Mouse (Mus musculus) C2C12 (cell line): Measurements from ENCODE around the gene Tfec. TPM values are rescaled to one million over a fixed set of nuclear protein-coding genes. Genes with fewer than 3 reads are reported as not detected.

Experiments
- H3K27me3 ChIP-seq: one replicate; pipeline ENCODE4 v1.6.1; 2011; ENCODE audit not compliant: control insufficient read depth, insufficient read depth, insufficient read length
- H3K36me3 ChIP-seq: one replicate; pipeline ENCODE4 v1.6.1; 2011; ENCODE audit not compliant: control insufficient read depth, insufficient read depth
- H3K4me3 ChIP-seq: one replicate; pipeline ENCODE4 v1.5.1; 2011; ENCODE audit warnings: mild to moderate bottlenecking, control low read depth; ENCODE audit not compliant: poor library complexity, insufficient read depth, severe bottlenecking
- H3K79me2 ChIP-seq: one replicate; pipeline ENCODE4 v1.6.1; 2011; ENCODE audit not compliant: control insufficient read depth, insufficient read depth
- H3K79me3 ChIP-seq: one replicate; pipeline ENCODE4 v1.6.1; 2011; ENCODE audit warnings: low read depth, control low read depth
- H3ac ChIP-seq: one replicate; pipeline ENCODE3; 2011; ENCODE audit warnings: low read depth; ENCODE audit not compliant: control insufficient read depth, insufficient read length
- CEBPB ChIP-seq: IDR thresholded peaks from one replicate; pipeline ENCODE4 v1.6.1; 2011; ENCODE audit warnings: low read depth, mild to moderate bottlenecking, control low read depth, moderate library complexity
- CTCF ChIP-seq: IDR thresholded peaks from one replicate; pipeline ENCODE4 v1.5.1; 2011; ENCODE audit not compliant: control insufficient read depth, insufficient read depth, insufficient read length
- FOSL1 ChIP-seq: IDR thresholded peaks from one replicate; pipeline ENCODE4 v1.8.0; 2011; ENCODE audit warnings: mild to moderate bottlenecking, low read length; ENCODE audit not compliant: poor library complexity, insufficient read depth, severe bottlenecking
- MAX ChIP-seq: IDR thresholded peaks from one replicate; pipeline ENCODE4 v1.6.1; 2011; ENCODE audit warnings: mild to moderate bottlenecking, control low read depth
- MYOD1 ChIP-seq: IDR thresholded peaks from one replicate; pipeline ENCODE4 v1.6.1; 2011; ENCODE audit warnings: low read depth; ENCODE audit not compliant: control insufficient read depth, insufficient read length
- MYOG ChIP-seq: IDR thresholded peaks from one replicate; pipeline ENCODE4 v1.6.1; 2011; ENCODE audit not compliant: control insufficient read depth, insufficient read length; ENCODE audit errors: extremely low read depth
- USF1 ChIP-seq: IDR thresholded peaks from one replicate; pipeline ENCODE4 v1.6.1; 2011; ENCODE audit warnings: low read depth, mild to moderate bottlenecking, control low read depth, moderate library complexity
- polyA plus RNA-seq: library from polyadenylated mRNA; unstranded; fragments of >200 nt; fragmentation: generic; extraction: Trizol; gene quantifications from one replicate; pipeline ENCODE4 v1.2.1, GENCODE M21; 2012; ENCODE audit warnings: missing spikeins

The Tfec gene
- polyA plus RNA-seq, 1 experiment = not detected

- H3K79me2 ChIP-seq = no peaks in the 10 kb centered on the region
- TF ChIP-seq CTCF (no peak), MYOG (no peak), MYOD1 (no peak), MAX (no peak), FOSL1 (no peak), CEBPB (no peak), USF1 (no peak)
- no peaks in the 10 kb centered on the region for H3K27me3 ChIP-seq
- no peak overlapping the region for H3K4me3 ChIP-seq
- no peaks in the 10 kb centered on the region for H3K36me3 ChIP-seq
- H3ac ChIP-seq = no peak overlapping the region
- H3K79me3 ChIP-seq = no peaks in the 10 kb centered on the region
Measured at GRCm38 (mm10) chr6:16828304-16828703, 69.9 kb downstream of the Tfec start.

- Histone ChIP-seq H3K27me3 (no peaks in the 10 kb centered on the region), H3K79me3 (no peaks in the 10 kb centered on the region), H3K4me3 (no peak overlapping the region), H3K36me3 (no peaks in the 10 kb centered on the region), H3K79me2 (no peaks in the 10 kb centered on the region), H3ac (no peak overlapping the region)
- TF ChIP-seq USF1 = no peak
- TF ChIP-seq MYOG = no peak
- no peak for TF ChIP-seq MYOD1
- no peak for TF ChIP-seq CTCF
- no peak for TF ChIP-seq CEBPB
- TF ChIP-seq MAX = no peak
- TF ChIP-seq FOSL1 = no peak
Measured at GRCm38 (mm10) chr6:16821985-16822384, 76.3 kb downstream of the Tfec start.

DNA sequence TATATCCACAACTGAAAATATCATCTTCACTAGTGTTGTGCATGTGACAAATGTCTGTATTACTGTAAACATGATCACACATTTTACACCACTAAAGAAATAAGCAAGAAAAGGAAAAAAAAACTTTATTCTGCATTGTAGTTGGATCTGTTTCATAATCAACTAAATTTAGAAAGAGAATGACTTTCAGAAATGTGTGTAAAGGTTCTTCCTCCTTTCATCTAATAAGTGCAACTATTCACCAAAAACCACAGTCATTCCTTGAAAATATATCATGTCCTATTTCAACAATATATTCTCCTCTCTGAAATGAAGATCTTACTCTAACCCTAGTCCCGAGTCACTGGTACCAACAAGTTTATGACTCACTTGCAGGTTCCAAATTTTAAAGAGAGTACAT is 91.9 kb downstream of the Tfec start:
- no peak overlapping the region for H3ac ChIP-seq
- no peak overlapping the region for H3K4me3 ChIP-seq
- H3K36me3 ChIP-seq = no peaks in the 10 kb centered on the region
- H3K79me2 ChIP-seq = no peaks in the 10 kb centered on the region
- H3K79me3 ChIP-seq = no peaks in the 10 kb centered on the region
- no peaks in the 10 kb centered on the region for H3K27me3 ChIP-seq
- TF ChIP-seq CTCF (no peak), CEBPB (no peak), MYOD1 (no peak), MYOG (no peak), FOSL1 (no peak), USF1 (no peak), MAX (no peak)

- TF ChIP-seq CEBPB = no peak
- TF ChIP-seq FOSL1 = no peak
- TF ChIP-seq MYOD1 = no peak
- no peak for TF ChIP-seq CTCF
- no peak for TF ChIP-seq MYOG
- no peak for TF ChIP-seq USF1
- no peak for TF ChIP-seq MAX
- Histone ChIP-seq H3K27me3 (no peaks in the 10 kb centered on the region), H3K79me3 (no peaks in the 10 kb centered on the region), H3K79me2 (no peaks in the 10 kb centered on the region), H3K36me3 (no peaks in the 10 kb centered on the region), H3K4me3 (no peak overlapping the region), H3ac (no peak overlapping the region)
Measured at GRCm38 (mm10) chr6:16797669-16798068, 100.6 kb downstream of the Tfec start.

GRCm38 (mm10) chr6:16796914-16797313 is 101.3 kb downstream of the Tfec start:
- Histone ChIP-seq H3K79me3 (no peaks in the 10 kb centered on the region), H3K79me2 (no peaks in the 10 kb centered on the region), H3K4me3 (no peak overlapping the region), H3K36me3 (no peaks in the 10 kb centered on the region), H3ac (no peak overlapping the region), H3K27me3 (no peaks in the 10 kb centered on the region)
- no peak for TF ChIP-seq MAX
- no peak for TF ChIP-seq USF1
- no peak for TF ChIP-seq MYOG
- no peak for TF ChIP-seq FOSL1
- no peak for TF ChIP-seq MYOD1
- TF ChIP-seq CEBPB = no peak
- no peak for TF ChIP-seq CTCF

DNA sequence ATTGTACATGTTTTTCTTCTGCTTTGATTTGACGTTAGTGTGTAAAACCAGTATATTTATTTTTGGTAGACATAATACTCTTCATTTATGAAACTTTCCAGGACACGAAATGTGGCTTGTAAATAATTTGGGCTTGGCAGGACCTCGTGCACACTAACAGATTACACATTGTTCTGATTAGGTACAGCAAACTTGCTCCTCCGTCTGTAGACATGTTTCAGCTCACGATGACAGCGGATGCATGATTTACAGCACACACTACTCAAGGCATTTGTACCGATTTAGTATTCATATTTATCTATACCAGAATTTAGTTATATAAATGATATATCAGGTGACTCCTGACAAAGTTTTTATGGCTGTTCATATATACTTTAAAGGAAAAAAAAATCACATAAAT is 104.2 kb downstream of the Tfec start:
- Histone ChIP-seq H3K36me3 (no peaks in the 10 kb centered on the region), H3K79me3 (no peaks in the 10 kb centered on the region), H3K4me3 (no peak overlapping the region), H3K27me3 (no peaks in the 10 kb centered on the region), H3ac (no peak overlapping the region), H3K79me2 (no peaks in the 10 kb centered on the region)
- TF ChIP-seq MYOD1 (no peak), CEBPB (no peak), MAX (no peak), MYOG (no peak), USF1 (no peak), CTCF (no peak)
